9 mouse cellular contexts compared by ENCODE assay signal in genomic region chr7:74553111-74553650, GRCm38 (mm10). TPM values are rescaled to one million over a fixed set of nuclear protein-coding genes. Genes with fewer than 3 reads are reported as not detected.
DNase-seq lines count a peak whose midpoint lies in the region; ATAC-seq lines count a peak whose summit lies in the region.
"Had no signal": no experiment of that assay in that cellular context is flagged by ENCODE, and none has a peak within 500 bp of the region (broad histone marks: within the 10 kb centered on the region; RNA-seq: fewer than 3 reads in every experiment).

No protein-coding gene starts in this region.

- peak; percentile 18 for DNase-seq in CD4-positive, CD25-positive, alpha-beta regulatory T cell, adult 2 months (ENCODE audit: low read depth, low spot score)
- DNase-seq in limb, embryonic 11.5 days (ENCODE audit: low spot score): no peak
- DNase-seq in yolk sac, embryonic 10.5 days (ENCODE audit: low spot score): no peak
- DNase-seq in right cerebral cortex, postnatal 36 days (ENCODE audit: low spot score in 2 of 2): no peak

- peaks cover 6% of the 10 kb centered on the region for H3K27me3 ChIP-seq in megakaryocyte, embryonic 14.5 days (replicated peaks)
- H3K27me3 ChIP-seq in limb, embryonic 11.5 days (ENCODE audit: control insufficient read depth, insufficient read depth, low read length): 0 out of 2 replicates have a peak, but pooled peaks cover 4% of the 10 kb centered on the region
- H3K27me3 ChIP-seq in stomach, embryonic 15.5 days (replicated peaks): 0 out of 2 replicates have a peak, but pooled peaks cover 4% of the 10 kb centered on the region

- peak overlapping the region; percentile 90 for H3K4me2 ChIP-seq in limb, embryonic 11.5 days (ENCODE audit: low read depth, severe bottlenecking)
- H3K4me2 ChIP-seq in stomach, embryonic 15.5 days: peak overlapping the region; percentile 97

- ATAC-seq in CD4-positive, CD25-positive, alpha-beta regulatory T cell, adult 4 months: no peak
- ATAC-seq in megakaryocyte, adult 5-6 weeks (ENCODE audit: poor library complexity, severe bottlenecking): no peak
- no peak for ATAC-seq in limb, embryonic 11.5 days (ENCODE audit: insufficient number of reproducible peaks, low FRiP score, low TSS enrichment, low read depth)
- ATAC-seq in stomach, embryonic 15.5 days (ENCODE audit: insufficient read depth, low FRiP score, low read depth): no peak

- no peaks in the 10 kb centered on the region for H3K36me3 ChIP-seq in megakaryocyte, embryonic 14.5 days (replicated peaks; ENCODE audit: low read length)
- H3K36me3 ChIP-seq in limb, embryonic 11.5 days (ENCODE audit: control insufficient read depth, insufficient read depth, low read length): no peaks in the 10 kb centered on the region
- no peaks in the 10 kb centered on the region for H3K36me3 ChIP-seq in stomach, embryonic 15.5 days

- H3K4me3 ChIP-seq in megakaryocyte, embryonic 14.5 days (replicated peaks): peak overlapping the region; percentile 98
- peak overlapping the region; percentile 58; the same call in 1 of the 2 replicates for H3K4me3 ChIP-seq in limb, embryonic 11.5 days (ENCODE audit: low read depth, low read length)
- H3K4me3 ChIP-seq in stomach, embryonic 15.5 days (replicated peaks): peak overlapping the region; percentile 75

- H3K9me3 ChIP-seq in megakaryocyte, embryonic 14.5 days: no peaks in the 10 kb centered on the region
- H3K9me3 ChIP-seq in limb, embryonic 11.5 days (ENCODE audit: control insufficient read depth, low read length): no peaks in the 10 kb centered on the region
- H3K9me3 ChIP-seq in stomach, embryonic 15.5 days: no peaks in the 10 kb centered on the region

- H3K27ac ChIP-seq in limb, embryonic 11.5 days (replicated peaks; ENCODE audit: low read depth, low read length): no peak overlapping the region
- H3K27ac ChIP-seq in stomach, embryonic 15.5 days: no peak overlapping the region
- H3K27ac ChIP-seq: liver, embryonic 14.5 days had no signal

- no peak overlapping the region for H3K9ac ChIP-seq in limb, embryonic 11.5 days (ENCODE audit: low read length)
- H3K9ac ChIP-seq in stomach, embryonic 15.5 days: peak overlapping the region; percentile 81; the same call in 1 of the 2 replicates
- H3K9ac ChIP-seq: liver, embryonic 14.5 days had no signal

- H3K4me1 ChIP-seq in megakaryocyte, embryonic 14.5 days: peaks cover 91% of the 10 kb centered on the region
- 0 out of 2 replicates have a peak, but pooled peaks cover 3% of the 10 kb centered on the region for H3K4me1 ChIP-seq in limb, embryonic 11.5 days (ENCODE audit: control insufficient read depth, insufficient read depth, low read length)
- peaks cover 5% of the 10 kb centered on the region; the same call in 1 of the 2 replicates for H3K4me1 ChIP-seq in stomach, embryonic 15.5 days

- 41% methylated on average over 8 of the region's 8 CpGs for WGBS in limb, embryonic 11.5 days
- WGBS in stomach, embryonic 15.5 days: 66% methylated on average over 8 of the region's 8 CpGs

RNA-seq across cellular contexts. Expression of gene Slco3a1, which starts 1.4 kb away (rescaled TPM):
- polyA plus RNA-seq in CD4-positive, CD25-positive, alpha-beta regulatory T cell, adult 4 months (2017; shearing (Covaris generic)): 10 to 100 TPM; 16.7 to 18.0 TPM
- 9.0 and 9.4 TPM in 2 replicates for polyA plus RNA-seq in megakaryocyte, embryonic 14.5 days (2012; ENCODE audit: insufficient read depth, low replicate concordance)
- 3.8 and 6.5 TPM in 2 replicates for total RNA-seq in megakaryocyte, adult 5-6 weeks (2015)
- 3.5 and 5.2 TPM in 2 replicates for total RNA-seq in megakaryocyte, adult 5-6 weeks (2017)
- polyA plus RNA-seq in limb, embryonic 11.5 days (2014; fragmentation: Nextera tagmentation; extraction: Ambion mirVana): 4.8 and 6.6 TPM in 2 replicates
- 11.4 and 12.3 TPM in 2 replicates for polyA plus RNA-seq in stomach, embryonic 15.5 days (2015; fragmentation: Nextera tagmentation; extraction: Ambion mirVana)
